Mouse (Mus musculus) heart, postnatal 25 days (tissue): ENCODE measurements at regions not wholly inside any gene's neighbourhood (a gene's known extent, or its start where the extent isn't known, plus 50 kb on each side); places are given as distances from the start of the nearest gene placed in this dataset.

Experiments used
- DNase-seq: peaks from one replicate; pipeline ENCODE4 v3.0.0; 2022; ENCODE audit warnings: low spot score
- intact Hi-C: fragments of 180-260 bp; cut with DNase I; formaldehyde crosslinking; loops from one replicate; pipeline ENCODE4 v1.15.1; 2025

DNA sequence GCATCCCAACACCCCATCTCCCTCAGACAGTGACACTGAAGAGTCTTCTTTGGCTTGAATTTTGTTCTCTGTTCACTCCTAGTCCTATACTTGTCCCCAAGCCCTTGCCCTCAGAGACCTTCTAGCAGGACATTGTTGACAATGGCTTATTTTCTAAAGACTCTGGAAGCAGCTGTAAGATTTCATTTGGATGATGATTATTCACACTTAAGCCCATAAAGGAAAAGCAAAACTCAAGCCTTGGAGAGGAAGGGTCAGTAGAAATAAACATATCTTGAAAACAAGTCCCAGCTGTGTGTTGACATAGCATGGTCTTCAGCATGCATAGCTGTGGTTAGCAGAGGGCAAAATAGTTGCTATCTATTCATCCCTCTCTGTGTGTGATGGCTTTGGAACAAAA lies 59.9 kb upstream of the Cdh11 start:
- intact Hi-C loops = no loop called here
- no peak for DNase-seq

DNA sequence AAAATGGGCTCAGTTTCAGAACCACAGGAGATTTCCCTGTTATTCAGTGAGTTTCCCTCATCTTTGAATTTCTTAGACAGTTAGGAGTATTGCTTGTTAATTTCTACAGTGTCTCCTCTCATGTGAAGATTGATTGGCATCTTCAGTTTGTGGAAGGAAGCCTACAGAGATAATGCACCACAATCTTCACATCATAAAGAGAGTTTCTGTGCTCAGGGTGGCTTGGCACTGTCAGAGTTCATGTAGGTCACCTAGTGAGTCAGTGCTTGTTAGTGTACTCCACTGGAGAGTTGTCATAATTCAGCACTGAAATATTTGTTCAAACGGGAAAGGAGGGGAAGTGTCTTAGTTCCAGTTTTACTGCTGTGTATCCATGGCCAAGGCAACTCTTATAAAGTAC lies 74.6 kb upstream of the Cdh11 start:
- intact Hi-C loops = no loop called here
- no peak for DNase-seq

DNA sequence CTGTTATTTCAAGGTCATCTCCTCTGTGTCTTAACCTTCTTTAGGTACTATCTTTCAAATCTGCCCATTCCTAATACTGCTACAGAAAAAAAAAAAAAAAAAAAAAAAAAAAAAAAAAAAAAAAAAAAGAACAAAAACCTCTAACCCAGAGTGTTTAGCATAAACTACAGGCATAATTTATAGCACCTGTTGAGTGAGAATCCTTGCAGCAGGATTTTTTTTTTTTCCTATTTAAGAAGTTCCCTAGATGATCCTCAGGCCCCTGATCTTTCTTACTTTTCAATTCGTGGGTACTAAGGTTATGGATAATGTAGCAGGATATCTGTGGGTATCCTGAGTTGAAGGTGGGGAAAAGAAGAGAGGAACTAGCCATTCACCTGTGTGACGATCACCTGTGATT lies 114.1 kb upstream of the Cdh11 start:
- DNase-seq = no peak
- intact Hi-C loops = no loop called here

DNA sequence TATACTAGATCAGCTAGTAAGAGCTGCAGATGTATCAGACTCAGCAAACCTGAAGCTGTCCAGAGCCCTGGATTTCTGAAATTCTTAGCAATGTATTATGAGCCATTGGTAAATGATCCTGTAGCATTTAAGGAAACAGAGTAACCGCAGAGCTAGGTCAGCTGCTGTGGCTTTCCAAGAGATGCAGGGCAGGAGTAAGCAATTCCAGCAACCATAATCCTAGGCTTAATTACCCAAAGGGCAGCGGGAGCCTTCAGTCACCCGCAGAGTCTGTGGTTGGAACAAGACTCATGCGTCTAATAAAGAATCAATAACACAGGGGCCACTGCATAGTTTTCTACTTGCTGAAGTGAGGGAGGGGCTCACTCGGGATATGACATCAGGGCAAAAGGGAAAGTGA lies 115.2 kb upstream of the Cdh11 start:
- intact Hi-C loops = no loop called here
- no peak for DNase-seq

DNA sequence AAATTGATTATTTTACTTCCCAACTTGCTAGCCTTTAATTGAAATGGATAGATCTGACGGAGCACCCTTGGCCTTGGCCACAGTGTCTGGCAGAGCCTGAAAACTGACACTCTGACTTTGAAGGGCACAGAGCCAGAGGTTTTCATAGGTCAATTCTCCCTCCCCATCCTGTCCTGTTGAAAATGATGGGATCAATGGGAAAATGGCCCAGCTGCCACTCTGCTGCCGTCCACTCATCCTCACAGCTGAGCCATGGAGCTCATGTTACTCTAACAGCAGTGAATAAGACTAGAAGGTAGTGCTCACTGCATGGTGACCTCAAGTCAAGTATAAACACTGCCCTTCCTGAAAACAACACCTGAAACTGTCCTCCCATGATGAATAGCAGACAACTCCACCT lies 122.0 kb upstream of the Cdh11 start:
- DNase-seq = no peak
- intact Hi-C loops = no loop called here

DNA sequence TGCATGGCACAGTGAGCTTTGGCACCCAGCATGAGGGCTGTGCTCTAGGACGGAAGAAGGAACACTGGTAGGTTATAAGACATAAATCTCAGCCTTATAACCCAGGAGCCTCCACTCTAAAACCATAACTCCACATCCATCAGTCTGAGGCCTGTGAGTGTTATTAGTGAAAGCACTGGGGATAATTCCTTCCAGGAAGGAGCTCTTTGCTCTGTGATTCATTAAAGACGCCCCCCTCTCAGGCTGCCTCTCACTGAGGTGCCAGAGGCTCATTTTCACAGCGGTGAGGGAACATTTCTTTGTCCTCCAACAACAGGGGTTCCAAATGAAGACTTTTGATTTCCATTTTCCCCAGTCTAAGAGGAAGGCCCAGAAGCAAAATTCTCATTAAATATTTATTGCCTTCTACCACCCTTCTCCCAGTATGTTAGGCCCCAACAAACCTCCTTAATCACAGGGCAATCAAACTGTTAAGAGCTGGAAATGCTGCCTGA lies 145.9 kb upstream of the Cdh11 start:
- intact Hi-C loops = no loop called here
- DNase-seq = no peak

DNA sequence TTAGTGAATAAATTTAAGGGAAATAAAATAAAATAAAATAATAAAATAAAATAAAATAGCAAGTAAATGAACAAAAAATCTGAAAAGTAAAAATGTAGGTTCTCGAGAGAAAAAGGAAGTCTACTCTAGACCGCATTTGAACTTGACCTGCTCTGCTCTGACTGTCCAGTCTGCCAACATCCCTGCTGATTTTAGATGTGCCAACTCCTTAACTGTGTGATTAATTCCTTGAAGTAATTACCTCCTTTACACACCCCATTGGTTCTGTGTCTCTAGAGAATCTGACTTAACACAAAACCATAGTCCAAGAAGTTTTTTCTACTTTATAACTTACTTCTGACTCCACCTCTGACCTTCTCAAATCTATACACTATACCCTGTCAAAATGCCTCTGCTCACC lies 153.3 kb upstream of the Cdh11 start:
- intact Hi-C loops = no loop called here
- no peak for DNase-seq

DNA sequence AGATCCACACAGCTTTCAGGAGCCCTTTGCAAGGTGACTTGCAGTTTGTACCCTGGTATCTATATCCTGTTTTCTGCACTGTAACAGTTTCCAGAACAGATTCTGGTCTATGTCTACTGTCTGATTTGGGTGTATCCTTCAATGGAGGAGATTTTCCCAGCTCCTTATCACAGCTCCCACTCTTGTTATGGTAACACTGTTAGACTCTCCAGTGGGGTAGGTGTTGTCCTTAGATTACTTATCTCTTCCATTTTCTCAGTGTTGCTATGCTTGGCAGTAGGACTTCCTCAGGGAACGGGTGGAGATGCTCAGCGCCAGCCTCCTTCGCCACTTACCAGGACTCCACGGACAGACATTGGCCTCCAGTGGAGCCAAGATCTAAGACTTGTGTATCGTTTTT lies 160.1 kb upstream of the Cdh11 start:
- DNase-seq = no peak
- intact Hi-C loops = no loop called here

DNA sequence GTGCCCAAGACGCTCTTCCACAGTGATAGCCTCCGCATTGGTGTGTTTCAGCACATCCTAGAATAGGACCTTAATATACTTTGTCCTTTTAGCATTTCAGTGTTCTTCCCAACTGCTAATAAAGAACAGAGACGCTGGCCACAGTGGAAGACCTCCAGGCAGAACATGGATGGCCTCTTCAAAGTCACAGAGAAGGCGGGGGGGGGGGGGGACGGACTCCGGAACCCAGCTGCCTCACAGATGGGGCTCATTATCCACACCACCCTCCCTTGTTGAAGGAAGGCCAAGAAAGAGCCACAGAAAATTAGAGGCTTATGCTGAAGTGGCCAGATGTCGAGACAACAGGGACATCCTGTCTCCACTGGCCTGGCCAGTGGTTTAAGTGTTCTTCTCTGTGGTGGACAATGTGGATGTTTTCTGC lies 192.7 kb upstream of the Cdh11 start:
- intact Hi-C loops = no loop called here
- no peak for DNase-seq

DNA sequence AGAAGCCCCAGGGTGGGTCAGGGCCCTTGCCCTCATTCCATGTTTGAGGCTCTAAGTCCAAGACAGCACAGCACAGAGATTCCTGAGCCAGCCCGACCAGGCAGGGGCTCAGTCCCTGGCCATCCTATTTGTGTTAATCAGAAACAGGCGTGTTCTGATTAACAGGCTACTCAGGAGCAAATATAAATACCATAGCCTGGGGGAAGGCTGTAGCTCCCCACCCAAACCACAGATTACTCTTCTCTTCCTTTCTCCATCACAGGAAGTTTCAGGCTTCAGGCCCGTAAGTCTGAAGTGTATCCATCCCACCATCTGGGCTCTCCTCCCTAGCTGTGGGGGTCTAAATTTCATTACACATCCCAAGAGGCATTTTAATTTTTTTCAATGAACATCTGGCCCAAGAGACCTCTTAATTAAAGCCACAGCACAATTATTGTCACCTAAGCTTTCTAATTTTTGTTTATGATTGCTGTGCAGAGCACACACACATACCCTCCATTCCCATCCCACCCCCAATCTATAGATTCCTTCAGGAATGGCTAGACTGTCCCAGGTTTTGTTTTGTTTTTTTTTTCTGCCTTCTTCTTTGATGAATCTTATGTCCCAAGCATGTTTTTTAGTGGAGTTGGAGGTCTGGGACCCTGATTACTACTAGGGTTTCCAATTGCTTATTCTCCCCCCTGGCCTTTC lies 197.9 kb upstream of the Cdh11 start:
- intact Hi-C loops = no loop called here
- DNase-seq = no peak

DNA sequence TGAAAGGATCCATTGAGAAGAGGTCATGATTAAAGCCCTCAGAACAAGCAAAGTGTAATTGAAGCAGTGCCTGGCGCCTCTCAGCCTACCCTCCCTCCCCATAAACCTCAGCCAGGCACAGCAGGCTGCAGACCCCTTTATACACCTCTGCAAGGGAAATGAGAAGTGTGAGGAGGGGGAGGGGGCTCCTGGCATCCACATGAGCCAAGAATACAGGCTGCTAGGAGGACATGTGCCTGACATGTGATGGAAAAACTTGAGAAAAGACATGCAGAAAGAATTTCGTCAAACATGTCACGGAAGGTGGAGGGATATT lies 198.4 kb upstream of the Cdh11 start:
- intact Hi-C loops = no loop called here
- no peak for DNase-seq

DNA sequence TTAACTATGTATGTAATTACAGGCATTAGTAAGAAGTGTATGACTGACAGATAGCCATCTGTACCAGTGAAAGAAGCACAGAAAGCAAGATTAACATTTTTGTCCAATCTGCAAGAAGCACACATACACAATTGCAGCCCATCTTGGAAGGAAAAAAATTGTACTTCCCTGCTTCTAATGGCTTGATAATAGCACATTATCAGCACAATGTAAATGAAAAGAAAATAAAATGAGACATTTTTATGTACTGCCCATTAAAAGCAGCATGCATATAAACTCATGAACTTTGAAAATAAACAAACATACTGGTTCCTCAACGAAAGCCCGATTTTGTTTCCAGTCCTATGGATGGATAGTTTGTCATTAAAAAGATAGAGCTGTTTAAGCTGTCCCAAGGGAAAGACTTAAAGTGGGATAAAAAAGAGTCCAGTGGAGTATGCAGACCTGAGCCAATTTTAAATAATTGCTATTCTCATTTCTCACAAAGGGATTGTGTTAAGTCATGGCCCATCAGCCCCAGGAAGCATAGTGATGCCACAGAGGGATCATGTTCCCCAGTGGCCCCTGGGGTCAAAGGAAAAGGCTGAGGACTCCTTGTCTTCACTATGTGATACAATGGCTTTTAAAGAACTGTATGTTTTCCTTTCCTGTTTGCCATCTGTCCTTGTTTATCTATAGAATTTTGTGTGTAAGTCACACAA lies 222.0 kb upstream of the Cdh11 start:
- no peak for DNase-seq
- intact Hi-C loops = no loop called here

DNA sequence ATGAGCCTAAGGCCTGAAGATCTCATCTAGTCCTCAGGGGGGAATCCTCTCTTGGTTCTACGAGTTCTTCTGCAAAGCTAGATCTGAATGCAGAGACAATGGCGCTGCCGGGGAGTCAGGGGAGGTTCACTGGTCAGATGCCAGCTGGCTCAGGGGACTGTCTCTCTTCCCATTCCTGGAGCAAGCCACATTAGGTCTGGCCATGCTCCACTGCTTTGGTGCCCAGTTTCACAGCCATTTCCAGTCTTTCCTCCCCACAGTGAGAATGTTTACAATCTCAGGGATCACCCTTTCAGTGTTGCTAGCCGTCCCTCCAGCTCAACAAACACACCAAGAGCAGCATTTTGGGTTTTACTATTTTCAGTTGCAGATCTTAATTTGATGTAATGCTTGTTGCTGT lies 233.7 kb upstream of the Cdh11 start:
- no peak for DNase-seq

DNA sequence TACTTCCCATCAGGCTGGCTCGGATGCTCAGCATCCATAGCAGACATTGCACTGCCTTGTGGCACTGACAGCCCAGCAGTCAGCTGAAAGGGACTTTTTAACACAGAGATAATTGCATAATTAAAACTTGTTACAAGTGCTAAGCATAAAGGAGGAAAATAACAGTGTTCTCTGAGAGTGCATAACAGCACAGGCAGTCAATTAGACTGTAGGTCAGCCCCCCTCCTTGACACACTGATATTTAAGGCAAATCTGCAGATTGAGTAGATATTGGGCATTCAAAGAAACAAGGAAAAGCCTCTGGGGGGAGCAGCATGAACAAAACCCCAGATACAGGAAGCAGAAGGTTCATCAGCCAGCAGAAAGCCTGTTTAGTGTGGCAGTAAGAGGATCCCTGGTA lies 237.8 kb upstream of the Cdh11 start:
- intact Hi-C loops = no loop called here
- no peak for DNase-seq

More for the DNA sequence above, 233.7 kb upstream of the Cdh11 start:
- intact Hi-C loops = no loop called here

DNA sequence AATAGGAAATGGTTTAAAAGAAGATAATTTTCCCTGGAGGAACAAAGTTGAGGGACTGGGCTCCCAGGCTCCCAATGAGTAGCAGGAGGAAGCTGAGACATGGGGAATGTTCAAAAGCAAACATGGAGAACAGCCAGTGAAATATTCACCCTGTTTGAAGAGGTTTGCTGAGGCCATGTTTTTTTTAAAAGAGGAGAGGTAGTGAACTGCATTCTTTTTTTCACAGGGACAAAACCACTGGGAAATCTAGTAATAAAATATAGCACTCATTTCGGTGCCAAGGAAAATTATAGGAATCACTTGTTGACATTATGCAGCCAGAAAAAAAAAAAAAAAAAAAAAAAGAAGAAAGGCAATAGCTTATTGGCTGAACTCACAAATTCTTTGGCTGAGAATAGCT lies 246.3 kb upstream of the Cdh11 start:
- intact Hi-C loops = no loop called here
- DNase-seq = no peak

DNA sequence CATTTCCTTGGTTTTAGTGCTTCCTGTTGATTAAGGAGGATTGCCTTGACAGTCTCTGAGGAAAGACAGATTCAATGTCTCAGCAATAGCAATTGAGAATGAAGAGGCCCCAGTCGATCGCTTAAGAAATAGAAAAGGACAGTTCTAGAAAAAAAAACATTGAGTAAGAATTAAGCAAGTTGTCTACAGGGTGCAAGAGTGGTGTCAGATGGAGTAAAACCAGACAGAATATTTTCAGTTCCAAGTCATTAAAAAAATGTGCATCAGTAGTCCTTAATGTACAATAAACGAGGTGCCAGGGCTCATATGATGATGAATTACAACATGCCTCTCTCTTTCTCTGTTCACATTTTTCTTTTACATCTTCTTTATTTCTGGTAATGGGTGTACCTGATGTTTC lies 248.5 kb upstream of the Cdh11 start:
- DNase-seq = no peak
- intact Hi-C loops = no loop called here

DNA sequence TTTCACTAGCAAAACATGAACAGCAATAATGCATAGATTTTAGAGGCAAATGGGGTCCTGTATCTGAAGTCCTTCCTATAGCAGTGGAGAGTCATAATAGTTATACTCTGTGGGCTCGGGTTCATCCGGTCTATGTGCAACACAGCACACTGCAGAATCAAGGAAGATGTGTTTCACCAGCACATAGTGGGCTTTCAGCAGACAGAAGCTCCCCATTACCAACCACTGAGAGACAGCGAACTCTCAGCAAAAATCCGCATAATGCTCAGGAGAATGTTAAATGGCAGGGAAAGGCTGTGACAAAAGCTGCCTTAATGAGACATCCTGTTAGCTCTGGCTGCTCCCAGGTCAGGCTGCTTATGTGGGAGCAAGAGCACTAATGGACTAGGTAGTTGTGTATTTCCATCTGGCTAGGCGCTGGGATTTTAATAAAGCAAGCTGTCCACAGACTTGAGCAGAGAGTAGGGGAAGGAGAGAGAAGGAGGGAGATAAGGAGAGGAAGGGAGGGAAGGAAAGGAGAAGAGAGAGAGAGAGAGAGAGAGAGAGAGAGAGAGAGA lies 286.7 kb upstream of the Cdh11 start:
- DNase-seq = no peak
- intact Hi-C loops = no loop called here

DNA sequence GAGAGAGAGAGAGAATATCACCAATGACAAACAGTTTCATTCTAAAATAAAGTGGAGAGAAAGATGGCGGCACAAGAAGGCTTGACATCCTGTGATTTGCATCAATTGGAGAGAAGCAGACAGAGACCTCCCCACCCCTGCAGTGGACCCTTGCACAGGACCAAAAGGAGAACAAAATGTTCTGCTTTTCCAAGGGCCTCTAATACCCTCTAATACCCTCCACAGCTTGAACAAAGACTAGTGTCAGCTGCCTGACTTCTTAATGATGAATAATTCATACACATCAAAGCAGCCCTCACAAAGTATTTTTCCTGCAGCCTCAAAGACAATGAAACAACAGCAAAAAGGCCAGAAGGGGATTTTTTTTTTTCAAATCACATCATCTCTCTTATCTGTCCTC lies 287.2 kb upstream of the Cdh11 start:
- intact Hi-C loops = no loop called here
- no peak for DNase-seq

DNA sequence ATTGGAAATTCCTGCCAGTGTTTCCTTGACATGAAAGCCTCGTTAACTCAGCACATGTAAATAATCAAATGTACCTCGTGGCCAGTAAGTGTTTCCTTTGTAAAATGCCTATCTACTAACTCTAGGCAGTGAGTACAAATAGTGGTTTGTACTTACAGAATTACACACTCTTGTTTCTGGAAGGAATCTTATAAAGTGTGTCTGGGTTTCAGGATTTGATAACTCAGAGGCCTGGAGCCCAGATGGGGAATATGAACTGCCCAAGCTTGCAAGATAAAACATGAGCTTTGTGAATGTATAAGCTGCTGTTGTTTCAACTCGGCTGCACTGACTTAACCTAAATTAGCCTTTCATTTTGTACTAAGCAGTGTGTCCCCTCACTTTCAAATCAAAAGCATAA lies 293.1 kb upstream of the Cdh11 start:
- intact Hi-C loops = no loop called here
- no peak for DNase-seq

DNA sequence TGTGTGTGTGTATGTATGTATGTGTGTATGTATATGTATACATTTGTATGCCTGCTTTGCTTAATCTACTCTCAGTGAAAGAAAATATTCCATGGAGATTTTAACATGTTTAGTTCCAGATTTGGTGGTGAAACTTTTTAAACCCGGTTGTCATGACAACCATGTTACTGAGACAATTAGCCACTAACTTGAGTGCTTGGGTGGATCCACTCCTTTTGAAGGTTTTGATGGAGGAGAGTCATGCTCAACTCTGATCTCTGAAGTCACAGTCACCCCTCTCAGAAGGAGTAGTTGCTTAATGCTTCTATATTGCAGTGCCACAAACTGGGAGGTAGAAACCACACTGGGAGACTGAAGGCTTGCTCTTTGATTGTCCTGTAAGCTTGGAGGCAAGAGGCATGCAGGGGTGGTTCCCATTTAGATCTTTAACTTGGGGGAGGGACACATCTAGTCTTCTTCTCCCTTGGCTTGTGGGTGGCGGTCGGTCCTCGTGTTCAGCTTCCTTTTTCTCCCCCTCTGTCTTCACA lies 301.6 kb upstream of the Cdh11 start:
- intact Hi-C loops = no loop called here
- DNase-seq = no peak

DNA sequence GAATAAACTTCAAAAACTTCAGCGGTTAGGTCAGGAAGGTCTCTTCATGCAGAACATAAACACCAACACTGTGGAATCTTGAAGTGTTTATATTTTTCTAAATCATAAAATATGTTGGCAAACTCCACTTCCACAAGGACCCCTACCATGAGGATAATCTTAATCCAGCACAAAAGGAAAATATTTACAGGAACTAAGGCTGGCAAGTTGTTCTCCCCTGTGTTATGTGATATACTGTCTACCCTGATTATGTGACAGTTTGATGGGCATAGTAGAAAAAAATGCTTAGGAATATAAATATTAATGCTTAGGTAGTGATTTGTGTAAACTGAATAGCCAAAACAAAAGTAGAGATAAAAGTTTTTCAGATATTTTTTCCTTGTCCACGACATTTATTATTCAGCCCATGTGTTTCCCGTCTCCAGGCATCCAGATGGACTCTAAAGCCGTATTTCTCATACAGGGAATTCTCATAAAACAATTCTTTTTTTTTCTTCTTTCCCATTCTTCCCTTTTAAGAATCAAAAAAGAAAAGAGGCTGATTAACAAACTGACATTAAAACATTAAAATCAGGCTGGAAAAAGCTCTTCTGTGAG lies 311.2 kb upstream of the Cdh11 start:
- no peak for DNase-seq
- intact Hi-C loops = no loop called here
